Mouse (Mus musculus): ENCODE data around the gene Inpp5e.

Inpp5e gene

DNA sequence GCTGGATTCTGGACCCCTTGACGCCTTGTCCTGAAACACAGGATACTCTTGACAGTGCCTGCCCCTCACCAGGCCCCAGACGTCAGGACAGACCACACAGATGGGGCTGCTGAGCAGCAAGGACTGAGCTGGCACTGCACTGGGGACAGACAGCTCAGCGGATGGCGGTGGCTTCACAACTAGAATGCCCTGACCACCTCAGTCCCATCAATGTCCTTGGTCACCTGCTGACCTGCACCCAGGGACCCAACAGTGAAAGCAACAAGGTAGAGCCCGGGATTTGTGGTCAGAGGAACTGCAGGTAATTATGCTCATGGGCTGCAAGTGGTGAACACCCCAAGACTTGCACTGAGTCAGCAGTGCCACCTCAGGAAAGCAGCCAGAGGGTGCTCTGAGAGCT is 46.0 kb downstream of the Inpp5e start:
- no peak for DNase-seq (ENCODE audit: low spot score in 2 of 2)

DNA sequence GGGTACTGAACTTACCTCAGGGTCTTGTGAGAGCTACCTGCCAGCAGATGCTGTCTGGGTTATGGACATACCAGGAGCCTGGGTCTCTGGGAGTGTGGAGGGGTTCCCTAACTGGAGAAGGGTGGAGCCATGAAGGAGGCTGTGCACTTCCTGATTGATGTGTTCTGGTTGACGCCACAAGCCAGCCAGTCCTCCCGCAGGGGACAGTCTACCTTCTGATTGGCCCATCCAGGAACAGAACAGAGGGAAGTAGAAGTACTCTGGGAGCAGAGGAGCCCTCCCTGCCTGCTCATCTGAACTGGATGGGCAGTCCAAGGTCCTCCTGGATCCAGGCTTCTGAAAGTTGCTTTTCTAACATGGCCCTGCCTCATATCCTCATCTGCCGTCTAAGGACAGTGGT is 48.2 kb downstream of the Inpp5e start, which contains the start of gene Card9:
Gene Card9, minus strand, starts transcription at position 147 of the 400 bp plus-strand sequence.
- no peak for DNase-seq (ENCODE audit: low spot score in 2 of 2)

DNA sequence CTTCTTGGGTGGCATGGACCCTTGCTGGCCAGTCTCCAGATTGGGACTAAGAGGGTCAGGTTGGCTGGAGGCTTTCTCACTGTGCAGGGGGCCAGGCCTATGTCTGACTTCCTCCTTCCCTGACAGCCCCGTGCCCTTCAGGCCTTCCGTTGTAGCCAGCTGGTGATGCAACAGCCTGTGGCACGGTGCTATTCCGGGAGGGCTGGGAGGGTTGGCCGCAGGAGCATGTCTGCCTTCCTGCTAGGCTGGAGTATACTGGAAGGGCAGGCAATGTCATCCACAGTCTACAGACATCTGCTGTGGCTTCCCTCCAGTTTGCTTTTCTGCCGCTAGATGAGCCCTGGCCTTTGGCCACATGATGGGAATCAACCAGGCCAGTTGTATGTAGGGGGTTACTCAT is 49.0 kb downstream of the Inpp5e start:
- no peak for DNase-seq (ENCODE audit: low spot score in 2 of 2)

DNA sequence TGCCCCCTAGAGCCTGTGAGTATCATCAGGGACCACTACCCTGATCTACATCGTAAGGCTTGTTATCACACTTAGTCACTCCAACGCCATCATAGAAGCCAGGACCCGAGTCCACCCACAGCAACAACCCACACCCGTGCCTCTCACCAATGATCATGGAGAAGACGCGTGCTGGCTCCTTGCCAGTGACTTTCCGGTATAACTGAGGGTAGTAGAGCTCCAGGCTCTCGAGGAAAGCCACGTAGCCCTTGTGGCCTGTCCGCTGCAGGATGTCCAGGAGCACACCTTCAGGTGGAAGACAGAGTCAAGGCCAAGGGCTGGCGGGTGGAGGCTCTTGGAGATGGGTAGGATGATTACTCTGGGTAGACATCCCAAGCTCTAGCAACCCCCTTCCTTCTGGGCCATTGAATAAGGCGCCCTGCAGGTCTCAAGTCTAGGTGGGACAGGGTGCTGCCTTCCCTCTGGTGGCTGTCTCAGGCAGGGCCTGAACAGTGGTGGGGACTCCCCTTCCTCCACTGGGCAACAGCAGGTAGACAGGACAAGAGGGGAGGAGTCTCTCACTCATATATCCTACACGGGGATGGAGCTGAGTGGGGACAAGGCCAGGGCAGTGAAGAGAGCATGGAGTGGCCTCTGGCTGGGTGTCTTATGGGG is 50.2 kb downstream of the Inpp5e start:
- no peak for DNase-seq (ENCODE audit: low spot score in 2 of 2)

DNA sequence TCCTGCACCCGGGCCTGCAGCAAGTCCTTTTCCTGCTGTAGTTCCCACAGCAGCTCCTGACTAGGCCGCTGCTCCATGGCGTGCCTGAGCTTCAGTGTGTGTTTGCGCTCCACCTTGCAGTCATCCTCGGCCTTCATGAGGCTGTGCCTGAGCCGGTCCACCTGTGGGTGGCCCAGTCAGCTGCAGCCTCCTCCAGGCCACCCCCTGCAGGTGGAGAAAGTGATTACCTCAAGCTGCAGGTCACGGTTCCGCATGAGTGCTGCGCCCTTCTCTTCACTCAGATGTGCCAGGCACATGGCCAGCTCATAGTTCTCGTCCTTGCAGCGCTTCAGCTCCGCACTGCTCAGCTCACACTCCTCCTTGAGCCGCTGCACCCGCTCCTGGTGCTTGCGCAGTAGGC is 51.5 kb downstream of the Inpp5e start:
- DNase-seq (ENCODE audit: low spot score in 2 of 2) = no peak

DNA sequence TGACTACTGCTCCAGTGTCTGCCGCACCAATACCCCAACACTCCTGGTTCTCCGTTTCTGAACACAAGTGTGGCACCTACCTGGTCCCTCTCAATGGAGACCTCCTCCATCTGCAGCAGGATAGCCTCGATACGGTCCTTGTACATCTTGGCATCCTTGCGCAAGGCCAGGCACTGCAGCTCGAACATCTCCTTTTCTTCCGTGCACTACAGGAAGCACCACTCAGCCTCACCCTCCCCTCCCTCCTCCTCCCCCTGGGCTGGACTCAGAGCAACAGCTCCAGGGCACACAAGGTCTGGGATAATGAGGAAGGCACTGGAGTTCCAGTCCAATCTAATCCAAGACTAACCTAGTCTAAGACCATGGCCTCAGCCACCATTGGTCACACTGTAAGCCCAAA is 52.3 kb downstream of the Inpp5e start:
- no peak for DNase-seq (ENCODE audit: low spot score in 2 of 2)

DNA sequence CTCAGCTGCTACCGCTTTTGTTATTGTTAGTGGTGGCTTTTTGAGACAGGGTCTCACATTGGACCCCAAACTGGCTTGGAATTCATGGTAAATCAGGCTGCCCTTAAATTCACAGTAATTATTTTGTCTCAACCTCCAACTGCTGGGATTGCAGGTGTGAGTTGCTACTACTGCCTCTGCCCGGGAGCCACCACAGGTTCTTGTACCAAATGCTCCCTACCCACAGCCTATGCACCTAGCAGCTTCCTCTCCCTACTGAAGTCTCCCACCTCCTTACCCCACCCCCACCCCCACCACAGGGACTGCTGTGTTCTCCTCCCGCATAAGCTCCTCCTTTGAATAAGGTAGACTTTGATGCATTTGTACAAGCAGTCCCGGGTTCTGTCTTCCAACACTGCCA is 52.8 kb downstream of the Inpp5e start:
- DNase-seq (ENCODE audit: low spot score in 2 of 2) = no peak

DNA sequence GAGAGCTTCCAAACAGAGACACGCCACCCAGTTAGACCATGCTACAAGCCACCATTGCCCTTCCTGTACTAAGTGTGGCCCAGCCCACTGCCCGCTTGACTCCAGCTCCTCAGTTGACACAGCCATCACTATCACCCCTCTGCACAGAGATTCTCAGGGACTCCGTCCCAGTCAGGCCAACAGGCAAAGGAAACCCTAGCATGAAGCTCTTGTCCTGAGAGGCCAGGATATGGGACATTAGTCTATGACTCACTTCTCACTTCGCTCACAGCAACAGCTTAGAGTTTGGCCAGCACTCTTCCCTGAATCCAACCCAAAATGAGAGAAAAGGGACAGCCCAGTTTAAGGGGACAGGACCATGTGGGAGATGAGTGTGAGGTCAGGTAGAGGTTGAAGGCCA is 54.6 kb downstream of the Inpp5e start:
- no peak for DNase-seq (ENCODE audit: low spot score in 2 of 2)

DNA sequence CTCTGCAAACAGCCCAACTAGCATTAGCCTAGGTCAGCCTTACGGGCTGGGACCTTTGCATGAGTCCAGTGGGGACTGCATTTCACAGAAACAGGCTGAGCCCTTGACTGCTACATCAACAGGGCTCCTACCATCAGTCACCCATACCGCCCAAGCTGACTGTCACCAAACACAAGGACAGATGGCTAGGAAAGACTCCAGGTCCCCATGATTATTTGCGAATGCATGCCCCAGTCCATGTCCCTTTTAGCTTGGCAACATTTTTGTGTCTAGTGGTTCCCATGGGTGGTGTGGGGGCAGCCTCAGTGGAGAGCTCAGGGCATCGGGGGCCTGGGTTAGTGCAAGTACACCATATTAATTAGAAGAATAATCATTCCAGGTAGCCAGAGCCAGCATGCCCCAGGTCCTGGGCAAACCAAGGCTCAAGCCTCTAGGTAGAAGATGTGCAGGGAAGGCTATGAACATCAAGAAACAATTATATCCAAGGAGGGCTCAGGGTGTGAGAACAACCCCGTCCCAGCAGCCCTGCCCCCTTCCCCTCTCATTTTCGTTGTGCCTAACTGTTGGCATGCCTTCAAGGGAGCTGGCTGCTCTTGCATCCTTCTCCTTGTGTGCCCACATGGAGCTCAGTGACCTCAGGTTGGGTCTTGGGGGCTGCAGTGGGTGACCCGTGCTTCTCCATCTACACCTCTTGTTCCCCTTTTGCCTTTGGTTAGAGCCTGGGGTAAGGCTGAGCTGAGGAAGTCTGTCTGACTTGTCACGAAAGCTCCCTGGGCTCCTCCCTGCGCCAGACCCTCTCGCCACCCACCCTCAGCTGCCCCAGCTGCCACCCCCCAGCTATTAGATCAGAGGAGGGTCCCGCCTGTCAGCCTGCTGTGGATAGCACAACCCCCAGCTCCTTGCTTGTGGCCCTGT is 55.7 kb downstream of the Inpp5e start:
- no peak for DNase-seq (ENCODE audit: low spot score in 2 of 2)

DNA sequence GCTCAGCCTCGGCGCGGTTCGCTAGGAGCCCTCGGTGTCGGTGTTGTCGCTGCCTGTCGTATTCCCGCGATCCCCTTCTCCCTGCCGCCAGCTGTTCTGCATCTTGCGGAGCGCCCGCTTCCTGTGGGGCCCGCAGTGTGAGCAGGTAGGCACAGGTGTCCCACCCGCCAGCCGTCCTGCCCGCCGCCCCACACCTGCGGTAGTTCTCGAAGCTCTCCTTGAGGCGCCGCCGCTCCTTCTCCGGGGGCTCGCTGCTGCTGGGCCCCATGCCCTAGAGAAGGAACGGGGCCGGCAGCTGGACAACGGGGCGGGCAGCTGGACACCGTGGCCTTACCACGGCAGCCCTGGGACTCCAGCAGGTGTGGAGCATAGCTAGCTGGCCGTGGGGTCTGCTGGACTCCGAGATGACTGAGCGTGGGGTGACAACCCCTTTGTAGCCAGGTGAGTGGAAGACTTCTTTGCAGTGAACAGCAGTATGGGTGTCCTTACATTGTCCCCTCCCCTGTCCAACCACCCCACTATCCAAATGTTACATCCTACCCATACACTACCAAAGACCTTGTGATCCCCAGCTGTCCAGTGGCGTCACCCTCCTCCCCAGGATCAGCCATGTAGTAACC is 56.6 kb downstream of the Inpp5e start:
- no peak for DNase-seq (ENCODE audit: low spot score in 2 of 2)

DNA sequence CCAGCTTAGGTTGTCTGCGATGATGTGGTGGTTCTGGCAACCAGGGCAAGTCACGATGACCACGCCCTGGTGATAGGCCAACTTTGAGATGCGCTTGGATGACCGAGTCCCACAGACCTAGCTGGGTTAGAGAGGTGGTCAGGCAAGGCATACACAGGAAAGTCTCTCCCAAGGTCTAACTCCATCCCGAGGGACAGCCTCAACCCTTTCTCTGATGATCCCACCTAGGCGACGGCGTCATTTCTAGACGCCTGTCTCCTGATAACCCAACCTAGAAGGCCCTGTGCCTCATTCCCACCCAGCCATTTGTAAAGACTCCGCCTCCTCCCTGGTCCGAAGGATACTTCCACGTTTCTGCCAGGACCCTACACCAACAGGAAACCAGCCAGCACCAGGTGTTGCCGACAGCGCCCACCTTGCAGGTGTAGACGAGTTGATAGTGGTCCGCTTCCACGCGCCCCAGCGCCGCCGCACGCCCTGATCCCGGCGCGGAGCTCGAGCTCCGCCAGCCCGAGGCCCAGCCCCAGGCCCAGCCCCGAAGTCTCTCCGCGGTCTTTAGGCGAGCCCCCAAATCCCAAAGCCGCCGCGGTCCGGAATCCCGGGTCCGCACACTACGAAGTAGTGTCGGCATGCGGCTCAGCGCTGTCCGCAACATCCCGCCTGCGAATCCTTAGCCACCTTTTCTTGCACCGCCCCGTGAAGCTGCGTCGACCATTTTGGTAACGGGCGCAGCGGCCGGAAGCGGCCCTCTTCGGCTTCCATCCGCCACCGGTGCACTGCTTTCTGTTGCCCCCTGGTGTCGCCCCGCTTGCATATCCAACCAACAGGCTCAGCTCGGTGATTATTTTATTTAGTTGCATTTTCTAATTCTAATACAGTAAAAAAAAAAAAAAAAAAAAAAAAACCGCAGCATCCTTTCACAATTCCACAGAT is 57.4 kb downstream of the Inpp5e start, which contains the start of gene Dnlz:
Gene Dnlz, minus strand, starts transcription at position 753 of the 933 bp plus-strand sequence.
- peak; percentile 93 to 95 for DNase-seq (ENCODE audit: low spot score in 2 of 2)

DNA sequence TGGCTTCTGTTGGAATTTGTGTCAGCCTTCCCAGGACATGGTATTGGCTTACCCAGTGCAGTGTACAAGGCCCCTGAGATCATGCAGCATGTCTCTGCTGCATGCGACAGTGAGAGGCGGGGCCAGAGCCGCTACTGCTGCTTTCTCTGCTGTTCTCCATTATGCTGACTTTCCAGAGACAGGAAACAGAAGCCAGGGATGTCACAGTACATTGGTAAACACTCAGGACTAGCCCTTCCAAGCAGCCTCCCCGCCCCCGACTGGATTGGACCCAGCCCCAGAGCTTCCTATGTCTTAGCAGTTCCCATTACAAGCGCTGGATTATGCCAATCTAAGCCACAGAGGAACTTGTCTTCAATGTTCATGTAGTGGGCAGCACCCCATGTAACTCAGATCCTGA is 60.8 kb downstream of the Inpp5e start:
- DNase-seq (ENCODE audit: low spot score in 2 of 2) = no peak

Data from frontal cortex, postnatal 36 days (tissue).